Mouse (Mus musculus) ZHBTc4 (cell line): ENCODE results near the gene Ltc4s.

ENCODE experiments used
- DNase-seq: peaks from one replicate; pipeline ENCODE4 v3.0.0-alpha.2; 2011; ENCODE audit warnings: low read depth, low spot score

The Ltc4s gene

GRCm38 (mm10) chr11:50248473-50249171 is 10.2 kb upstream of the Ltc4s start:
- DNase-seq, result no peak

GRCm38 (mm10) chr11:50245269-50245668 is 6.9 kb upstream of the Ltc4s start:
- peak; percentile 53 for DNase-seq

GRCm38 (mm10) chr11:50243926-50244325 is 5.5 kb upstream of the Ltc4s start:
- DNase-seq, result no peak

- DNase-seq, result no peak
These were observed 2.0 kb upstream of the Ltc4s start for GRCm38 (mm10) chr11:50240235-50240911.

- no peak for DNase-seq
These were observed 690 bp upstream of the Ltc4s start for GRCm38 (mm10) chr11:50238821-50239791.

GRCm38 (mm10) chr11:50236937-50237835 is 1.2 kb downstream of the Ltc4s start:
- peak; percentile 66 for DNase-seq

- DNase-seq, result peak; percentile 96
These were observed 1.9 kb downstream of the Ltc4s start for GRCm38 (mm10) chr11:50236540-50236936.

GRCm38 (mm10) chr11:50234606-50235005 is 3.8 kb downstream of the Ltc4s start:
- DNase-seq, result peak; percentile 12

GRCm38 (mm10) chr11:50233993-50234392 is 4.4 kb downstream of the Ltc4s start:
- DNase-seq, result peak; percentile 76

GRCm38 (mm10) chr11:50233022-50233421 is 5.4 kb downstream of the Ltc4s start:
- no peak for DNase-seq

- DNase-seq, result peak; percentile 73
These were observed 7.0 kb downstream of the Ltc4s start for GRCm38 (mm10) chr11:50231411-50231810.

- DNase-seq, result no peak
These were observed 7.7 kb downstream of the Ltc4s start for GRCm38 (mm10) chr11:50230481-50231304.

GRCm38 (mm10) chr11:50229252-50229910 is 9.0 kb downstream of the Ltc4s start:
- DNase-seq, result no peak

GRCm38 (mm10) chr11:50228772-50229171 is 9.6 kb downstream of the Ltc4s start:
- no peak for DNase-seq

GRCm38 (mm10) chr11:50227736-50228135 is 10.7 kb downstream of the Ltc4s start:
- no peak for DNase-seq

GRCm38 (mm10) chr11:50227226-50227625 is 11.2 kb downstream of the Ltc4s start:
- DNase-seq, result no peak

- no peak for DNase-seq
These were observed 12.0 kb downstream of the Ltc4s start for GRCm38 (mm10) chr11:50226406-50226805.

GRCm38 (mm10) chr11:50225611-50226378 is 12.6 kb downstream of the Ltc4s start:
- DNase-seq, result peak; percentile 43
